Mouse (Mus musculus) lung, postnatal 4 days (tissue): ENCODE results near the gene Wasf1.

Experiments used
- DNase-seq, 2 experiments: peaks; one replicate each; pipeline ENCODE4 v3.0.0; 2021

The Wasf1 gene

GRCm38 (mm10) chr10:40896656-40897055 lies 13.4 kb downstream of the Wasf1 start:
- DNase-seq = no peak

DNA sequence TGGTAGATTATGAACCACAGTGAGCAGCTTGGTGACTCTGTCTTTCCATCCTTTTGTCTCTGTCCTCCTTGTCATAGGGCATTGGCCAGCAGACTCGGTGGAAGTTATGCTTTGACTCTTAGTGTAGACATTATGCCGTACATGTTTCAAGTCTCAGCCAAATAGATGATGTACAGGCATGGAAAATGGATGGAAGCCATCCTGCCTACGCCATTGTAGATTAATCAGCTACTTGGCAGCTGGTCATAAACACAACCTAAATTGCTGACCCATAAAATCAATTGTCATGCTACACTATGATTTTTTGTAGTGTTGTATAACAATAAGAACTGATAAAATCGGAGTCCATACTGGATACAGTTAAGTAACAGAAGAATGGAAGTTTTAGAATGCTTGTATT lies 18.5 kb downstream of the Wasf1 start:
- DNase-seq = no peak

DNA sequence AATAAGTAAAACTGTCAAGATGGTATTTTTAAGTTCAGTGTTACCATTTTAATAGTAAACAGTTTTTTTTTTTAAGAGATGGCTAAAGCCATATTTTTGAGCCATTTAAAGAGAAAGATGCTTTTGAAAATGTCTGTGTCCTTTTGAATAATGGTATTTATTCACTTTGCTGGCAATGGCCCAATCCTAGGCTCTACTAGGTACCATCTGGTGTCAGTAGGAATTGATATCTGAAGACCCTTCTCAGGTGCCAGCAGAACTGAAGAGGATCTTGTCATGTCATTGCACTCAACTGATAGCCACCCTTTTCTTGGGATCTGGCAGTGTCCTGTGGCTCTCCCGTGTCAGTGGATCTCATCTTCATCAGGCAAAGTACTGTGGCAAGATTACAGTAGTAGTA lies 22.9 kb downstream of the Wasf1 start:
- DNase-seq = no peak

- no peak for DNase-seq
Observed at GRCm38 (mm10) chr10:40906802-40907201, 23.5 kb downstream of the Wasf1 start.

DNA sequence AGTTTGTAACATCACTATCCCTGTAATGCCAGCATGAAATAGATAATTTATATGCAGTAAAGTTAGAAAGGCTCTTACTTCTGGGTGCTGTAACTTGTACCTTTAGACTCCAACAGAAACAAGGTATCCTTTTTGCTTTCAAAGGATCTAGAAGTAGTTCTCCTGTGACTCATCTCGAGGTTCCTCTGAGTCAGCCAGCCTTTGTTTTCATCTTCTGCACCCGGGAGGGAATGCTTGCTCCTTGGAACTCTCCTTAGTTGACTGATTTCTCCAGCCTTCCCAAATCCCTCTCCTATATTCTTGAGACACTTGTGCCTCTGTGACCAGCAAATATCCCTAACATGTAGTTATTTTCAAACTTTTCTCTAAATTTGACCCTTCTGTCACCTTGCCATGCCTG lies 25.3 kb downstream of the Wasf1 start:
- DNase-seq = no peak

DNA sequence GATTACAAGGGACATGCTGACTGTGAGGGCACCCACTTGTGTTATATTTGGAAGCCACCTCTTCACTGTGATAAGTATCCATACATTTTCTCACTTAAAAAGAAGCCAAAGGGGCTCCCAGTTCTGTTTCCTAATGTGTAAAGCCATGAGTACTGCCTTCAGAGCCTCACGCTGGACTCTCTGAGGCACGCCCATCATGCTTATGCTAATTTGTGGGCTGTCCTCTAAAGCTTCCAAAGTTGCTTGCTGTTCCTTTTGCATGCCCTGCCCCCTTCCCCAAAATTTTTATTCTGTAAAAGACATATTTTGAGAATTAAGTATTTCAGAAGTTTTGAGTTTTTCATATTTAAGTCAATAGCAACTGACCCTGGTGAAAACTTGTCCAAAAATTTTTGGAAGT lies 27.5 kb downstream of the Wasf1 start:
- DNase-seq = no peak

GRCm38 (mm10) chr10:40915240-40915639 lies 32.0 kb downstream of the Wasf1 start:
- no peak for DNase-seq

GRCm38 (mm10) chr10:40918669-40919440 lies 35.6 kb downstream of the Wasf1 start:
- DNase-seq = no peak

GRCm38 (mm10) chr10:40919464-40919863 lies 36.2 kb downstream of the Wasf1 start:
- no peak for DNase-seq

DNA sequence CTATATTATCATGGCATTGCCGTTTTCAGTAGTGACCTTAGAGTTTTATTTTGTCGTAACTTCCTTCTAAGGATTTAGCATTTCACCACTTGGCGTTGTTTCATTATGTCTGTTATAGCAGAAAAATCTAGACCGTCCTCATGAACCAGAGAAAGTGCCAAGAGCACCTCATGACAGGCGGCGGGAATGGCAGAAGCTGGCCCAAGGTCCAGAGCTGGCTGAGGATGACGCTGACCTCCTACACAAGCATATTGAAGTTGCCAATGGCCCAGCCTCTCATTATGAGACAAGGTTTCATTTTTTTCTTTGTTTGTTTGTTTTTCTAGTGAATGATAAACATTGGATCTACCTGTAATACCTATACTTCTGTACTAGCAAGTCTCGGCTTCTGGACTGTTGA lies 49.7 kb downstream of the Wasf1 start:
- DNase-seq = no peak

- no peak for DNase-seq
Observed at GRCm38 (mm10) chr10:40936160-40936726, 53.0 kb downstream of the Wasf1 start.

DNA sequence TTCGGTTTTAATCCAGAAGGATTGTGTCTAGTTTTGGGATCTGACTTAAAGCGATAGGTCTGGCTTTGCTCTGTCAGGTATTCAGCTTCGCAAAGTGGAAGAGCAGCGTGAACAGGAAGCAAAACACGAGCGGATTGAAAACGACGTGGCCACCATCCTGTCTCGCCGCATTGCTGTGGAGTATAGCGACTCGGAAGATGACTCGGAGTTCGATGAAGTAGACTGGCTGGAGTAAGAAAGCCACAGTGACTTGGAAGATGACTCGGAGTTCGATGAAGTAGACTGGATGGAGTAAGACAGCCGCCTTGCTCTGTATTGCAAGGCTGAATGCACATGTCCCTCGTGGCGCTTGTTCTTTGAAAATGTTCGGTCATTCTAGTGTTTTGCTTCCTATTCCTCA lies 54.3 kb downstream of the Wasf1 start:
- DNase-seq = no peak

- no peak for DNase-seq
Observed at GRCm38 (mm10) chr10:40942688-40943087, 59.4 kb downstream of the Wasf1 start.

GRCm38 (mm10) chr10:40950176-40950575 lies 66.9 kb downstream of the Wasf1 start:
- no peak for DNase-seq

DNA sequence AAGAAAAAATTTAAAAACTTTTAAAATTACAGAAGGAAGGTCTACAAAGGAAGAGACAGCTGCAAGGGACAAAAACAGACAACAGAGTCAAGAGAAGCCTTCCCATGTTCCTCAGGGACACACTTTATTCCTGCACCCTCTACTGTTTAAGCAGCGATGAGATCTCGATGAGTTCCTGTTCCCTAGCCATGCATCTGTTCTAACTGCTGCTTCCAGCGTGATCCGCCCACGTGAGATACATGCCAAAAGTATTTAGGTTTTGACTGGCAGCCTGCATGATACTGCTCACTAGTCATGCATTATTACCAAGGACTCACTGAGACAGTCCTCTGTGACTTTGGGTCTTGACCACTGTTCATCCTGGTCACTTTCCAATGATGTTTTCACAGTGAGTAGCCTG lies 72.9 kb downstream of the Wasf1 start:
- DNase-seq = no peak

GRCm38 (mm10) chr10:40961365-40961764 lies 78.1 kb downstream of the Wasf1 start:
- DNase-seq = no peak

DNA sequence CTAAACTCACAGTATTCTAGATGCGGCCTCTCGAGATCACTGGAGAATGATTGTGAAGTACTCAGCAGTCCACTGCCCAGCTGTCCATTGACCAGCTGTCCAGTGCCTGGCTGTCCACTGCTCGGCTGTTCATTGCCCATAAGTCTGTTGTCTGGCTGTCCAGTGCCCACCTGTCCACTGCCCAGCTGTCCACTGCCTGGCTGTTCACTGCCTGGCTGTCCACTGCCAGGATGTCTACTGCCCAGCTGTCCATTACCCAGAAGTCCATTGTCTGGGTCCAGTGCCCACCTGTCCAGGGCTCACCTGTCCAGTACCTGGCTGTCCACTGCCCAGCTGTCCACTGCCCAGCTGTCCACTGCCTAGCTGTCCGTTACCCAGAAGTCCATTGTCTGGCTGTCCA lies 78.7 kb downstream of the Wasf1 start:
- DNase-seq = no peak

- no peak for DNase-seq
Observed at GRCm38 (mm10) chr10:40964546-40964945, 81.3 kb downstream of the Wasf1 start.

DNA sequence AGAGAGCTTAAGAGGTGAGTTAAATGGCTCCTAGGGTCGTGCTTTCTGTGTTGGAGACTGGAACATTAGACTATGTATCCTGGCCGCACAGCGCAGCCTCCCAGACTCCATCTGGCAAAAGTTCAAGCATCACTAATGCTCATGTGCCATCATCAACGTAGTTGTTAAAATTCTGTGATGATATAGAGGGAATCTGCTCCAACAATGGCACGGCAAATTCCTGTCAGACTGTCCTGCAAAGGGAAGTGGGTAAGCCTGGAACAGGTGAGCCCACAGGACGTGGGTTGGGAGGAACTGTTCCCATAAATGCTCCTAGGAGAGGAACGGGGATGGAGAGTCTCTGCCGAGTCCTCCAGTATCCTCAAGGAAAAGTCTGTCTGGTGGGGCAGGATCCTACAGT lies 85.3 kb downstream of the Wasf1 start:
- DNase-seq = no peak

GRCm38 (mm10) chr10:40969372-40970033 lies 86.2 kb downstream of the Wasf1 start:
- no peak for DNase-seq

GRCm38 (mm10) chr10:40970601-40971245 lies 87.4 kb downstream of the Wasf1 start:
- no peak for DNase-seq

- no peak for DNase-seq
Observed at GRCm38 (mm10) chr10:40971256-40971655, 88.0 kb downstream of the Wasf1 start.

- DNase-seq = no peak
Observed at GRCm38 (mm10) chr10:40983761-40984160, 100.5 kb downstream of the Wasf1 start.

- DNase-seq = no peak
Observed at GRCm38 (mm10) chr10:40984600-40984999, 101.3 kb downstream of the Wasf1 start.
